Mouse (Mus musculus): Measurements from ENCODE around the gene Pbx1. TPM values are rescaled to one million over a fixed set of nuclear protein-coding genes. Genes with fewer than 3 reads are reported as not detected.

Gene Pbx1
- polyA plus RNA-seq (2012; rRNA removed): 99.4 and 108 TPM in 2 replicates

DNA sequence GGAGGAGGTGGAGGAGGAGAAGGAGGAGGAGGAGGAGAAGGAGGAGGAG, at the start of gene Pbx1:
TSS of gene Pbx1 (minus strand) at position 39 of the 49 bp plus-strand sequence.

Measured in central nervous system, embryonic 11.5 days (tissue).